Mouse (Mus musculus) thymus, postnatal 4 days (tissue): ENCODE results near the gene C87499.

Source experiments
- DNase-seq: peaks from one replicate; pipeline ENCODE4 v3.0.0; 2021

The C87499 gene

GRCm38 (mm10) chr4:88634311-88634710 lies at the start of gene C87499:
TSS of gene C87499 (minus strand) at chr4:88634411.
- no peak for DNase-seq

GRCm38 (mm10) chr4:88683812-88684211 lies 49.6 kb upstream of the C87499 start, which contains the start of gene Ifna2:
TSS of gene Ifna2 (minus strand) at chr4:88683912.
- DNase-seq = no peak

- DNase-seq = no peak
These were observed 47.1 kb upstream of the C87499 start for GRCm38 (mm10) chr4:88681353-88681752.

GRCm38 (mm10) chr4:88680362-88680761 lies 46.2 kb upstream of the C87499 start:
- peak; percentile 53 for DNase-seq

- DNase-seq = no peak
These were observed 42.6 kb upstream of the C87499 start, which contains the start of gene Ifna16 for GRCm38 (mm10) chr4:88676824-88677223. TSS of gene Ifna16 (minus strand) at chr4:88676924.

- no peak for DNase-seq
These were observed 21.2 kb upstream of the C87499 start for GRCm38 (mm10) chr4:88655461-88655860.

- no peak for DNase-seq
These were observed 19.4 kb upstream of the C87499 start for GRCm38 (mm10) chr4:88653644-88654043.

GRCm38 (mm10) chr4:88644359-88644758 lies 10.1 kb upstream of the C87499 start, which contains the start of gene Ifna13:
TSS of gene Ifna13 (minus strand) at chr4:88644459.
- no peak for DNase-seq

GRCm38 (mm10) chr4:88642526-88642925 lies 8.3 kb upstream of the C87499 start:
- DNase-seq = no peak

GRCm38 (mm10) chr4:88641077-88641831 lies 7.0 kb upstream of the C87499 start:
- peak; percentile 100 for DNase-seq

- no peak for DNase-seq
These were observed 6.5 kb upstream of the C87499 start for GRCm38 (mm10) chr4:88640704-88641076.

- DNase-seq = no peak
These were observed 30.9 kb downstream of the C87499 start, which contains the start of gene Ifna12 for GRCm38 (mm10) chr4:88603276-88603675. TSS of gene Ifna12 (minus strand) at chr4:88603376.

- DNase-seq = no peak
These were observed 41.9 kb downstream of the C87499 start, which contains the start of gene Ifna9 for GRCm38 (mm10) chr4:88592285-88592684. TSS of gene Ifna9 (minus strand) at chr4:88592385.
